Mouse (Mus musculus) olfactory bulb, adult 2 months (tissue): ENCODE results near the gene Tlcd1. TPM values are rescaled to one million over a fixed set of nuclear protein-coding genes. Genes with fewer than 3 reads are reported as not detected.
"Not testable (repeated sequence)": the region's sequence is repeated elsewhere in the genome, so short reads cannot be mapped to it uniquely, and the experiment has no call there.

Experiments
- H3K27ac ChIP-seq: fragments of 200-500 bp; 2 replicates; pipeline ENCODE4 v1.5.1; 2012; ENCODE audit warnings: low read depth, low read length; ENCODE audit not compliant: insufficient read depth
- H3K4me1 ChIP-seq: fragments of 200-500 bp; 2 replicates; pipeline ENCODE4 v1.6.1; 2012; ENCODE audit warnings: low read length; ENCODE audit not compliant: control insufficient read depth, insufficient read depth
- H3K4me3 ChIP-seq: fragments of 200-500 bp; 2 replicates; pipeline ENCODE4 v1.5.1; 2012; ENCODE audit warnings: mild to moderate bottlenecking, low read depth, low read length, moderate library complexity; ENCODE audit not compliant: insufficient read depth
- CTCF ChIP-seq: fragments of 200-500 bp; IDR thresholded peaks from 2 replicates; pipeline ENCODE4 v1.5.1; 2012; ENCODE audit warnings: low read depth, mild to moderate bottlenecking, low read length, moderate library complexity; ENCODE audit not compliant: insufficient read depth
- POLR2A ChIP-seq: fragments of 200-500 bp; IDR thresholded peaks from 2 replicates; pipeline ENCODE4 v1.6.1; 2012; ENCODE audit warnings: mild to moderate bottlenecking, low read depth, low read length, moderate library complexity; ENCODE audit not compliant: insufficient read depth
- WGBS: fragments of 180-500 bp; shearing (Covaris S2); methylation state at CpG from one replicate; pipeline ENCODE4 v1.1.7; 2018; 5-methylcytosine and 5-hydroxymethylcytosine counted together
- polyA plus RNA-seq: library from polyadenylated mRNA; stranded (reverse); fragments of >200 nt; gene quantifications from 2 replicates; pipeline ENCODE4 v1.2.4, GENCODE M21; 2012; ENCODE audit warnings: low replicate concordance; ENCODE audit not compliant: missing spikeins, insufficient read depth, insufficient read length

Gene Tlcd1
- polyA plus RNA-seq, 1 experiment: not detected

GRCm38 (mm10) chr11:78179438-78179999, 3.0 kb downstream of the Tlcd1 start:
- WGBS: 39% methylated on average over 8 of the region's 8 CpGs
- H3K27ac ChIP-seq: no peak overlapping the region
- peaks cover 24% of the 10 kb centered on the region for H3K4me1 ChIP-seq
- no peak for TF ChIP-seq POLR2A
- no peak for TF ChIP-seq CTCF
- H3K4me3 ChIP-seq: no peak overlapping the region

- TF ChIP-seq CTCF (no peak), POLR2A (no peak)
- WGBS: 76% methylated on average over 6 of the region's 6 CpGs
- H3K4me3 ChIP-seq: no peak overlapping the region
- no peak overlapping the region for H3K27ac ChIP-seq
- peaks cover 24% of the 10 kb centered on the region for H3K4me1 ChIP-seq
These were observed 3.7 kb downstream of the Tlcd1 start for GRCm38 (mm10) chr11:78180081-78180761.

GRCm38 (mm10) chr11:78181830-78182357, 5.4 kb downstream of the Tlcd1 start:
- TF ChIP-seq CTCF (no peak), POLR2A (no peak)
- H3K27ac ChIP-seq: no peak overlapping the region
- peaks cover 20% of the 10 kb centered on the region for H3K4me1 ChIP-seq
- no peak overlapping the region for H3K4me3 ChIP-seq
- WGBS: 54% methylated on average over 2 of the region's 2 CpGs

- H3K27ac ChIP-seq: no peak overlapping the region
- TF ChIP-seq CTCF (no peak), POLR2A (no peak)
- peak overlapping the region; percentile 96 for H3K4me3 ChIP-seq
- H3K4me1 ChIP-seq: peaks cover 15% of the 10 kb centered on the region
- WGBS: 6% methylated on average over 7 of the region's 7 CpGs
These were observed 5.9 kb downstream of the Tlcd1 start for GRCm38 (mm10) chr11:78182450-78182849.

GRCm38 (mm10) chr11:78182961-78183844, 6.7 kb downstream of the Tlcd1 start, which contains the start of gene Rpl23a:
Gene Rpl23a (minus strand): TSS chr11:78183584.
- H3K4me3 ChIP-seq: peak within 1 kb of the TSS; percentile 96
- H3K27ac ChIP-seq: peak within 1 kb of the TSS; percentile 79
- WGBS: under 1% methylated on average over 38 of the region's 38 CpGs
- H3K4me1 ChIP-seq: peaks cover 9% of the 10 kb centered on the region
- TF ChIP-seq POLR2A (peak; percentile 92), CTCF (no peak)

GRCm38 (mm10) chr11:78183884-78184514, 7.5 kb downstream of the Tlcd1 start:
- TF ChIP-seq POLR2A: no peak
- TF ChIP-seq CTCF: no peak
- no peak overlapping the region for H3K27ac ChIP-seq
- 43% methylated on average over 10 of the region's 10 CpGs for WGBS
- H3K4me3 ChIP-seq: no peak overlapping the region
- peaks cover 2% of the 10 kb centered on the region; the same call in 1 of the 2 replicates for H3K4me1 ChIP-seq

GRCm38 (mm10) chr11:78184702-78185101, 8.2 kb downstream of the Tlcd1 start:
- WGBS: 87% methylated on average over 6 of the region's 6 CpGs
- not testable (repeated sequence) for H3K27ac ChIP-seq, H3K4me1 ChIP-seq

GRCm38 (mm10) chr11:78188331-78189233, 12.1 kb downstream of the Tlcd1 start, which contains the start of gene Rab34:
Gene Rab34 (plus strand): TSS chr11:78188430.
- WGBS: under 1% methylated on average over 79 of the region's 80 CpGs
- Histone ChIP-seq H3K4me1 (peaks cover 7% of the 10 kb centered on the region; the same call in 1 of the 2 replicates), H3K27ac (peak within 1 kb of the TSS; percentile 90), H3K4me3 (peak within 1 kb of the TSS; percentile 83)
- TF ChIP-seq CTCF (no peak), POLR2A (peak; percentile 64)

More at GRCm38 (mm10) chr11:78184702-78185101, 8.2 kb downstream of the Tlcd1 start:
- H3K4me3 ChIP-seq: not testable (repeated sequence)
